Mouse (Mus musculus): ENCODE data around the gene Pde4b. TPM values are rescaled to one million over a fixed set of nuclear protein-coding genes. Genes with fewer than 3 reads are reported as not detected.

Gene Pde4b
- polyA plus RNA-seq, 1 experiment from 2014 or later = 11.9 TPM

DNA sequence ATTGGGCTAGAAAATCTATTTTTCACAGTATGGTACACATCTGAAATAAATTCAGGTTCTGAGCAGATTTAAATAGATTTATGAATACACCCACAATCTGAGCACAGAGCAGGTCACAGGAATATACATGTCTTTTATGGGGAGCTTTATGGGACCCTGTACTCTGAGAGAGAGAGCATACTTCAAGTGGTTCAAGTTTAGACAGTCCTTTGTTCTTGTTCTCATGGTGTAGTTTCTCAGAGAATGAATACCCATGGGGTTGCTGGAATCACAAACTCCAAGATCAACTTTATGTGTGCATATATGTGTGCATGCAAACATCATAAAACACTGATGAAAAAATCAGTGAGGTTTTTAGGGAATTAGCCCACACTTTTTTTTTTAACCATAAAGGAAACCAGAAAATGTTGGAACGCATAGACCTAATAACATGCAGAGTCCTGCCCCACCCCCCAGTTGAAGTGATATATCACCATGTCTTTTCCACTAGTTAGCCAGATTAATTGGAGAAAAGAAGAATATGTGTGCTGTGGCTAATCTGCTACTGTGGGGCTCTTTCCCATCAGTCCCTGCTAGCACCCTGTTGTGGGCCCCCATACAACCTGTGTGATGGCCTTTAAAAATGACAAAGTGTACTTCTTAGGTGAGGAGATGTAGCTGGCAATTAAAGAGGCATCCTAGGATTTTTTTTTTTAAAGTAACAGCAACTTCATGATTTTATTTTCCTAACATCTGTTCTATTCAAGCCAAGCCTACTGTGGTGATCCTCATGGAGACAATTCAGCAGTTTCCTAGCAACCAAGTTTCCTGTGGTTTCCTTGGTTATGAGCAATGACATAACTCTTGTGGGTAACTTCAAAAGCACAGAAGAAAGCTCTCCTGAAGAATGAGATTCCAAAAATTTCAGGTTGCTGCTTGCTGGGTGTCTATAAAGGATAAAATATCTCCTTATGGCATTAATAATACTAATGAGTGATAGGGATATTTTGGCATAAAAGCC is 264.4 kb downstream of the Pde4b start:
- no peaks in the 10 kb centered on the region for H3K36me3 ChIP-seq (ENCODE audit: insufficient read depth, low read length)
- H3K9me3 ChIP-seq (replicated peaks; ENCODE audit: low read length) = no peaks in the 10 kb centered on the region
- no peak overlapping the region for H3K27ac ChIP-seq
- ATAC-seq (replicated peaks; ENCODE audit: low FRiP score, low read depth) = no peak
- H3K9ac ChIP-seq (ENCODE audit: low read depth, low read length) = no peak overlapping the region
- no peak for DNase-seq (ENCODE audit: low spot score)
- no peaks in the 10 kb centered on the region for H3K27me3 ChIP-seq (ENCODE audit: insufficient read depth, low read length)
- H3K4me2 ChIP-seq (ENCODE audit: low read length) = no peak overlapping the region
- H3K4me3 ChIP-seq (replicated peaks; ENCODE audit: low read depth, low read length) = no peak overlapping the region
- no peaks in the 10 kb centered on the region for H3K4me1 ChIP-seq (replicated peaks; ENCODE audit: insufficient read depth, low read length)
- 70% methylated on average over 1 of the region's 1 CpGs for WGBS
- TF ChIP-seq CTCF (IDR thresholded peaks at IDR 0.05; ENCODE audit: low read depth) = no peak

DNA sequence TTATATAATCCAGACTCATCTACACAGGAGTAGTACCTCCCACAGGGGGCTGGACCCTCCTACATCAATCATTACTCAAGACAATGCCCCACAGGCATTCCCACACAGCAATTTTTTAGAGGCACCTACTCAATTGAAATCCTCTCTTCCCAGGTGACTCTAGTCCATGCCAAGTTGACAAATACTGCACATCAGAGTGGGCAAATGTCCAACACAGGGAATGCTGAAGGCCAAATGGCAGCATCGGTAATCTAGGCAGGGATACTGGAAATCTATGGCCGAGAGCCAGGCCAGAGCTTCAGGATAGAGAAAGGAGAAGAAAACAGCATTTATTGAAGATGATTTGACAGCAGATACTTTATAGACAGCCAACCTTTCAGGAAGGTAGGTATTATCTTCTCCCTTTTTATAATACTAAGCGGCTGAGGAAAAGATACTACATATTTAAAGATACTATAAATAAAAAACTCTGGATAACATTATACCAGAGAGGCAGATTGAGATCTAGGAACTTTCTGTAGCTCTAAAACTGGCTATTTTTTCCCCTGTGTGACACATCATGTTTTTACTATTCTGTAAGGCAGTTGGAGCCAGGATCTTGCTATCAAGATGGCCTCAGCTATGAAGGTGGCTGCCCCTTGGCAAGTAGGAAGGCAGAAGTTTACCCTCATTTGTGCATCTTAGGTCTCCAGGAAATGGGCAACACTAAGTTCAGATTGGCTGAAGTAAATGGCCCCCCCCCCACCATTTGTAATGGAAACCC is 266.5 kb downstream of the Pde4b start:
- no peaks in the 10 kb centered on the region for H3K27me3 ChIP-seq (ENCODE audit: insufficient read depth, low read length)
- 91% methylated on average over 3 of the region's 3 CpGs for WGBS
- no peaks in the 10 kb centered on the region for H3K36me3 ChIP-seq (ENCODE audit: insufficient read depth, low read length)
- H3K9me3 ChIP-seq (replicated peaks; ENCODE audit: low read length) = no peaks in the 10 kb centered on the region
- ATAC-seq (replicated peaks; ENCODE audit: low FRiP score, low read depth) = no peak
- no peak overlapping the region for H3K4me2 ChIP-seq (ENCODE audit: low read length)
- TF ChIP-seq CTCF (IDR thresholded peaks at IDR 0.05; ENCODE audit: low read depth) = no peak
- no peak overlapping the region for H3K27ac ChIP-seq
- no peak overlapping the region for H3K4me3 ChIP-seq (replicated peaks; ENCODE audit: low read depth, low read length)
- H3K9ac ChIP-seq (ENCODE audit: low read depth, low read length) = no peak overlapping the region
- no peaks in the 10 kb centered on the region for H3K4me1 ChIP-seq (replicated peaks; ENCODE audit: insufficient read depth, low read length)
- no peak for DNase-seq (ENCODE audit: low spot score)

DNA sequence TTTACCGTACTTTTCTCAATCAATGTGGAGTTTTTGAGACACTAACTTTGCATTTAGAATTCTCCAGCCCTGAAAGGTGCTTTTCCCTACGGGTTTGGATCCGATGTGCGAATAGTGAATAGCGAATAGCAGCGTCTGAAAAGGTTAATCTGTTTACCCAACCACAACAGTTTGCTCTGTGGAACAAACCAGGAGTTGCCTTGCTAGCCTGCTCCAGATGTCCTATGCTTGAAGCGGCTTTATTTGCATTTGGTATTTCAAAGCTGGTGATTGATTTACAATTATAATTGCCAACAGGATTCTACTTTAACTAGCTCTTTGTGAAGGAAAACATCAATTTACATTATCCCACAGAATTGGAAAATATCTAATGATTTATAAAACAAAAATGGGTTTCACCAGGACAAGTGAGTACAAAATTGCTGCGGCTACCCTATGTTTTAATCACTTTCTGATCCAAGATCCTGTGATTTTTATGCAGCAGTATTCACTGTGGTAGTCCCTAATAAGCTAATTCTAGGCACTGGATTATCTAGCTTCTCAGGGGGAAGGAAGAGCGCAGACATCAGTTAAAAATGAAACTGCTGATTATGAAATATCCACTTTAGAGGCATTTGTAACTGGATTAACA is 280.9 kb downstream of the Pde4b start:
- H3K4me1 ChIP-seq (replicated peaks; ENCODE audit: insufficient read depth, low read length) = no peaks in the 10 kb centered on the region
- no peaks in the 10 kb centered on the region for H3K9me3 ChIP-seq (replicated peaks; ENCODE audit: low read length)
- 40% methylated on average over 9 of the region's 9 CpGs for WGBS
- no peak for DNase-seq (ENCODE audit: low spot score)
- H3K27ac ChIP-seq = no peak overlapping the region
- H3K9ac ChIP-seq (ENCODE audit: low read depth, low read length) = no peak overlapping the region
- no peaks in the 10 kb centered on the region for H3K27me3 ChIP-seq (ENCODE audit: insufficient read depth, low read length)
- no peak for ATAC-seq (replicated peaks; ENCODE audit: low FRiP score, low read depth)
- no peak for TF ChIP-seq CTCF (IDR thresholded peaks at IDR 0.05; ENCODE audit: low read depth)
- H3K36me3 ChIP-seq (ENCODE audit: insufficient read depth, low read length) = no peaks in the 10 kb centered on the region
- no peak overlapping the region for H3K4me3 ChIP-seq (replicated peaks; ENCODE audit: low read depth, low read length)
- no peak overlapping the region for H3K4me2 ChIP-seq (ENCODE audit: low read length)

DNA sequence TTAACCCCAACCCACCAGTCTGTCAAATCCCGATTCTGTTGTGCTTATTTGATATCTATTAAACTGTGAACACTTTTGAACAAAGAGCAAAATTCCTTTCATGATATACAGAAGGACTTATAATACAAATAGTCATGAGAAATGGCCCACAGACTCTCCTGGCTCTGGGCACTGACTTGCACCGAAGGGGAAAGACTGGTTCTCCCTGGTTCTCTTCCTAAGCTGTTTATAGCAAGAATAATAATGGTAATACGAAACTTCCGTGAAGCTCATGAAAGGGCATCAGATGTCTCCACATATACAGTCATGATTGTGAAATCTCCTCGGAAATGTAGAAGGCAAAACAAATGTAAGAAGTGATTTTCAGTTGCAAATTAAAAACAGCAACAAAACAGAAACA is 287.3 kb downstream of the Pde4b start:
- no peaks in the 10 kb centered on the region for H3K9me3 ChIP-seq (replicated peaks; ENCODE audit: low read length)
- WGBS = 53% methylated on average over 5 of the region's 5 CpGs
- no peak for ATAC-seq (replicated peaks; ENCODE audit: low FRiP score, low read depth)

DNA sequence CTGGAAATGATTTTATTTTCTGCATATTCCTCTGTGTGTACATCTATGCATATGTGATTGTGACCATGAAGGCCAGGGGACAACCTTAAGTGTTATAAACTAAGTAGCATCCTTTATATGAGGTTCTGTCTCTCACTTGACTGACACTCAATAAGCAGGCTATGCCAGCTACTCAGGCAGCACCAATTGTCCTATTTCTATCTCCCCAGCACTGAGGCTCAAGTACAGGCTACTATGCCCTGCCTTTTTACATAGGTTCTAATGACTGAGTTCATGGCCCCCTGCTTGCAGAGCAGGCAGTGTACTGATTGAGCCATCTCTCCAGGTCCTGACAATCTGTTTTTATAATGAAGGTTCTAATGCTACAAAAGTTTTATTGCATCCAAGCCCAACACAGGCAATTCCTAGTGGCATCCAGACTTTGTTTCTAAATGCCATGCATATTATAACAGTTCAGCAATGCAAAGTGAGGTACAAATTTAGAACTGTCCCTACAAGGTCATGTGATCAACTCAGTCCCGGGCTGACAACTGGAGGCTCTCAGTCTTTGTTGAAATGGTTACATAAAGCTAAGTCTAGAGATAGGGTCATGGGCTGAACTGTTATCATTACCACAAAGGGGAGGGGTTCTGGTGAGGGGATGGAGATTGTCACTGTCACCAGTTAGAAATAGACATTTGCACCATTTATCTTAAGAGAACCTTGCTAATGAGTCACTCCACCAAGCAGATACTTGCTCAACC is 295.6 kb downstream of the Pde4b start:
- Histone ChIP-seq H3K27me3 (ENCODE audit: insufficient read depth, low read length) (no peaks in the 10 kb centered on the region), H3K4me2 (ENCODE audit: low read length) (no peak overlapping the region), H3K27ac (no peak overlapping the region), H3K4me1 (replicated peaks; ENCODE audit: insufficient read depth, low read length) (no peaks in the 10 kb centered on the region), H3K9me3 (replicated peaks; ENCODE audit: low read length) (no peaks in the 10 kb centered on the region), H3K9ac (ENCODE audit: low read depth, low read length) (no peak overlapping the region), H3K4me3 (replicated peaks; ENCODE audit: low read depth, low read length) (no peak overlapping the region), H3K36me3 (ENCODE audit: insufficient read depth, low read length) (no peaks in the 10 kb centered on the region)
- TF ChIP-seq CTCF (IDR thresholded peaks at IDR 0.05; ENCODE audit: low read depth) = no peak
- WGBS = 84% methylated on average over 1 of the region's 1 CpGs
- DNase-seq (ENCODE audit: low spot score) = no peak
- ATAC-seq (replicated peaks; ENCODE audit: low FRiP score, low read depth) = no peak

More for the DNA sequence above, 287.3 kb downstream of the Pde4b start:
- TF ChIP-seq CTCF (IDR thresholded peaks at IDR 0.05; ENCODE audit: low read depth) = no peak
- H3K27me3 ChIP-seq (ENCODE audit: insufficient read depth, low read length) = no peaks in the 10 kb centered on the region
- DNase-seq (ENCODE audit: low spot score) = no peak
- no peak overlapping the region for H3K4me2 ChIP-seq (ENCODE audit: low read length)
- H3K4me3 ChIP-seq (replicated peaks; ENCODE audit: low read depth, low read length) = no peak overlapping the region
- H3K36me3 ChIP-seq (ENCODE audit: insufficient read depth, low read length) = no peaks in the 10 kb centered on the region
- no peaks in the 10 kb centered on the region for H3K4me1 ChIP-seq (replicated peaks; ENCODE audit: insufficient read depth, low read length)
- no peak overlapping the region for H3K27ac ChIP-seq
- no peak overlapping the region for H3K9ac ChIP-seq (ENCODE audit: low read depth, low read length)

Measured in kidney, postnatal 0 days (tissue).